Mouse (Mus musculus): ENCODE data around the gene Arrb2. TPM values are rescaled to one million over a fixed set of nuclear protein-coding genes. Genes with fewer than 3 reads are reported as not detected.
"Not testable (repeated sequence)": the region's sequence is repeated elsewhere in the genome, so short reads cannot be mapped to it uniquely, and the experiment has no call there.

Arrb2 gene
- polyA plus RNA-seq, 1 experiment from 2014 or later: 58.9 TPM

DNA sequence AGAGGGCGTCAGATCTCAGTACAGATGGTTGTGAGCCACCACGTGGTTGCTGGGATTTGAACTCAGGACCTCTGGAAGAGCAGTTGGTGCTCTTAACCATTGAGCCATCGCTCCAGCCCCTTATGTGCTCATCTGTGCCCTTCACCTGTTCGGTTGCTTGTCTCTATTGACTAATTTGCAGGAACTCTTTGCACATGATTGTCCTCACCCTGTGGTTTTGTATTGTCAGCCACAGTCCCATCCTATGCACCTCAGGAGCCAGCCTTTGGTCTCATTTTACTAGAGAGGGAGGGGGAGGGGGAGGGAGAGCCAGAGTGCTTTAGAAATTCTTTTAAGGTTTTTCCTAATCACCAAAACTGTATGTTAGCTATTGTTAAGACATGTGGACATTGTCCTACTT is 14.2 kb upstream of the Arrb2 start:
- H3K4me2 ChIP-seq (ENCODE audit: low read length): no peak overlapping the region
- no peaks in the 10 kb centered on the region for H3K9me3 ChIP-seq (replicated peaks; ENCODE audit: control insufficient read depth, low read length, poor library complexity, severe bottlenecking)
- 73% methylated on average over 4 of the region's 4 CpGs for WGBS
- H3K36me3 ChIP-seq (ENCODE audit: control insufficient read depth, insufficient read depth, low read length): no peaks in the 10 kb centered on the region
- no peak for ATAC-seq
- H3K27me3 ChIP-seq (ENCODE audit: control insufficient read depth, insufficient read depth, low read depth, low read length): no peaks in the 10 kb centered on the region
- H3K27ac ChIP-seq (ENCODE audit: low read length): no peak overlapping the region
- H3K9ac ChIP-seq (ENCODE audit: low read depth, low read length): no peak overlapping the region
- H3K4me1 ChIP-seq (ENCODE audit: control insufficient read depth, insufficient read depth, low read length): no peaks in the 10 kb centered on the region
- no peak overlapping the region for H3K4me3 ChIP-seq (ENCODE audit: low read depth, low read length)

- Histone ChIP-seq H3K9me3 (replicated peaks; ENCODE audit: control insufficient read depth, low read length, poor library complexity, severe bottlenecking) (no peaks in the 10 kb centered on the region), H3K4me3 (ENCODE audit: low read depth, low read length) (no peak overlapping the region), H3K27ac (ENCODE audit: low read length) (no peak overlapping the region), H3K4me2 (ENCODE audit: low read length) (no peak overlapping the region), H3K9ac (ENCODE audit: low read depth, low read length) (0 out of 2 replicates have a peak overlapping the region, but pooled peaks have one; percentile 10), H3K27me3 (ENCODE audit: control insufficient read depth, insufficient read depth, low read depth, low read length) (no peaks in the 10 kb centered on the region), H3K36me3 (ENCODE audit: control insufficient read depth, insufficient read depth, low read length) (no peaks in the 10 kb centered on the region), H3K4me1 (ENCODE audit: control insufficient read depth, insufficient read depth, low read length) (no peaks in the 10 kb centered on the region)
- 75% methylated on average over 5 of the region's 5 CpGs for WGBS
- ATAC-seq: no peak
These were observed 12.9 kb upstream of the Arrb2 start for GRCm38 (mm10) chr11:70419486-70419885.

DNA sequence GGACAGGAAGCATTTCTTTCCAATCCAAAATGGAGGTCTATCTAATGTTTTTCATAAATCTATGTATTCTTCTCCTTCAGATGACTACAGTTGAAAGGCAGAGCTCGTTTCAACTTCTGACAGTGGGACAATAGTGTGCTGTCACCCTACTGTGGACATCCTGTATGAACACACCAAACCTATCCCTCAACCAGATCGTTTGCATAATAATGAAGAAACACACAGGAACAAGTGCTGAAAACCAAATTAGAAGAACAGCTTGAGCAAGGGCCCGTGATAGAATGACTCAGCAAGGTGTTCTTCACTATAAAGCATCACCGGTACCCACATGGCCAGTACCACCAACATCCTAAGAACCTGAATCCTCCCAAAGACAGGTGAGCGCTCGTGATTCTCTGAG is 5.8 kb upstream of the Arrb2 start:
- not testable (repeated sequence) for H3K4me3 ChIP-seq (ENCODE audit: low read depth, low read length); H3K4me1 ChIP-seq (ENCODE audit: control insufficient read depth, insufficient read depth, low read length); H3K27ac ChIP-seq (ENCODE audit: low read length); H3K9me3 ChIP-seq (replicated peaks; ENCODE audit: control insufficient read depth, low read length, poor library complexity, severe bottlenecking); ATAC-seq; H3K4me2 ChIP-seq (ENCODE audit: low read length); H3K9ac ChIP-seq (ENCODE audit: low read depth, low read length); H3K27me3 ChIP-seq (ENCODE audit: control insufficient read depth, insufficient read depth, low read depth, low read length); H3K36me3 ChIP-seq (ENCODE audit: control insufficient read depth, insufficient read depth, low read length)
- 74% methylated on average over 6 of the region's 6 CpGs for WGBS

GRCm38 (mm10) chr11:70431574-70431973 is 861 bp upstream of the Arrb2 start:
- peaks cover 30% of the 10 kb centered on the region for H3K4me1 ChIP-seq (ENCODE audit: control insufficient read depth, insufficient read depth, low read length)
- no peaks in the 10 kb centered on the region for H3K9me3 ChIP-seq (replicated peaks; ENCODE audit: control insufficient read depth, low read length, poor library complexity, severe bottlenecking)
- 24% methylated on average over 5 of the region's 5 CpGs for WGBS
- peak overlapping the region; percentile 78 for H3K4me2 ChIP-seq (ENCODE audit: low read length)
- H3K27ac ChIP-seq (ENCODE audit: low read length): peak overlapping the region; percentile 91
- peaks cover 7% of the 10 kb centered on the region for H3K36me3 ChIP-seq (ENCODE audit: control insufficient read depth, insufficient read depth, low read length)
- ATAC-seq: no peak
- H3K27me3 ChIP-seq (ENCODE audit: control insufficient read depth, insufficient read depth, low read depth, low read length): no peaks in the 10 kb centered on the region
- 0 out of 2 replicates have a peak overlapping the region, but pooled peaks have one; percentile 48 for H3K9ac ChIP-seq (ENCODE audit: low read depth, low read length)
- peak overlapping the region; percentile 73 for H3K4me3 ChIP-seq (ENCODE audit: low read depth, low read length)

DNA sequence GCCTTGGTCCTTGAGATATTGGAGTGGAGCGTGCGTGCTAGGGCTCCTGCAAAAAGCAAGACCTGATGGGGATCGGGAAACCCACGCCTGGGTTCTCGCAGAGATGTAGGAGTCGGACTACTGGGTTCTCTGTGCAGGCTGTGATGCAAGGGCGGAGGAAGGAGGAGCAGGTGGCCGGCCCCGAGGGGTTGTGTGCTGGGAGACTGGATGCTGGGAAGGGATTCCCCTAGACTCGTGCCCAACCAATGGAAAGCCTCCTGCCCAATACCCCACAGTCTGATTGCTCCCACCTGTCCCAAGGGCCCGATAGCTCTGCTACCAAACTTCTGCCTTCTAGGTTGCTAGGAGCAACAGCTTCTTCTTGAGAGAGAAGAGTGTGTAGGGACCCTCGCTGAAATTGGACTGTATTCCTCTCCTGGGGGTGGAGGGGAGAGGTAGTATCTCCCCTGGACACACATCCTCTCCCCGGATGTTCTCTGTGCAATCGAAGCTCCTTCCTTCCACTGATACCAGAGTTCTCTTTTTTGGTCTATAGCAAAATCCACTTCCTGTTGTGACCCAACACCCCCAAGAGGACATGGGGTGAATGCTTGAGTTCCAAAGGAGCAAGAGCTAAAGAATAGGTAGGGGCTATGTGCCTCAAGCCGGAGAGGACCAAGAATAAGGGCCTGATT is 597 bp downstream of the Arrb2 start:
- Histone ChIP-seq H3K9ac (ENCODE audit: low read depth, low read length) (peak overlapping the region; percentile 94), H3K9me3 (replicated peaks; ENCODE audit: control insufficient read depth, low read length, poor library complexity, severe bottlenecking) (no peaks in the 10 kb centered on the region), H3K36me3 (ENCODE audit: control insufficient read depth, insufficient read depth, low read length) (peaks cover 13% of the 10 kb centered on the region), H3K4me3 (ENCODE audit: low read depth, low read length) (peak overlapping the region; percentile 73), H3K27ac (ENCODE audit: low read length) (peak overlapping the region; percentile 91), H3K27me3 (ENCODE audit: control insufficient read depth, insufficient read depth, low read depth, low read length) (no peaks in the 10 kb centered on the region), H3K4me1 (ENCODE audit: control insufficient read depth, insufficient read depth, low read length) (peaks cover 30% of the 10 kb centered on the region), H3K4me2 (ENCODE audit: low read length) (peak overlapping the region; percentile 78)
- ATAC-seq: peak; percentile 44
- 5% methylated on average over 15 of the region's 15 CpGs for WGBS

DNA sequence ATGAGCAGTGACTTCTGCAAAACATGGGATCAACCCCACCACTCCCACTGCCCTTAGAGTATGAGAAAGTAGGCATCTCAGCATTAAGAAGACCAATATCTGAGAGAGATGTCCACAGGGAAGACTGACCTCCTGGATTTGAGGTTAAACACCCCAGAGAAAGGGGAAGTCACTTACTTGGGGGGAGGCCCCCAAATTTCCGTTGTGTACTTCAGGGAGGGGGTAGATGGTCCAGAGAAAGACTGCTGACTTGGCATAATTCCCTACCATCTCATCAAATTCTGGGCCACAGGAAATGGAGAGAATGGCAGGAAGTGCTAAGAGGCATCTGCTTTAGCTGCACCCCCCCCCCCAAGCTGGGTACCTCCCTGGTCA is 1.1 kb downstream of the Arrb2 start:
- H3K4me3 ChIP-seq (ENCODE audit: low read depth, low read length): peak overlapping the region; percentile 73
- H3K9me3 ChIP-seq (replicated peaks; ENCODE audit: control insufficient read depth, low read length, poor library complexity, severe bottlenecking): no peaks in the 10 kb centered on the region
- H3K4me2 ChIP-seq (ENCODE audit: low read length): peak overlapping the region; percentile 78
- ATAC-seq: no peak
- H3K4me1 ChIP-seq (ENCODE audit: control insufficient read depth, insufficient read depth, low read length): peaks cover 30% of the 10 kb centered on the region
- H3K27ac ChIP-seq (ENCODE audit: low read length): no peak overlapping the region; the same call in 1 of the 2 replicates
- no peaks in the 10 kb centered on the region for H3K27me3 ChIP-seq (ENCODE audit: control insufficient read depth, insufficient read depth, low read depth, low read length)
- 54% methylated on average over 1 of the region's 1 CpGs for WGBS
- peak overlapping the region; percentile 94 for H3K9ac ChIP-seq (ENCODE audit: low read depth, low read length)
- H3K36me3 ChIP-seq (ENCODE audit: control insufficient read depth, insufficient read depth, low read length): peaks cover 18% of the 10 kb centered on the region

DNA sequence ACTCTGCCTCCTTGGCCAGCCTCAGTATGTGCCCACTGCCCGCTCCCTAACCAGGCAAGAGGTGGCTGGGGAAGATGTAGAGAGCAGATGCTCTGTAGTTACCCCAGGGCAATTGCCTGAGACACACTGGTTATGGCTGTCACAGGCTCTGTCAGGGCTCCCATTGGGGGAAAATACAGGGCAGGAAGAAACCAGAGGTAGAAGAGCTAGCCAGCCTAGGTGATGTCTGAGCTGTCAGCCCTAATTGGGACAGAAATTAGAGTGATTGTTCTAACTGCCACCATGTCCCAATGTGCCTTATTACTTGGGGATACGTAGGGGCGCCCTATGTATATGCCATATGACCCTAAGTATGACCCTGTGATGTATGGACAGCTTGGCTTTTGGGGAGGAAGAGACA is 1.5 kb downstream of the Arrb2 start:
- no peak overlapping the region; the same call in 1 of the 2 replicates for H3K9ac ChIP-seq (ENCODE audit: low read depth, low read length)
- no peak for ATAC-seq
- H3K4me3 ChIP-seq (ENCODE audit: low read depth, low read length): no peak overlapping the region

GRCm38 (mm10) chr11:70435476-70435875 is 3.0 kb downstream of the Arrb2 start:
- Histone ChIP-seq H3K36me3 (ENCODE audit: control insufficient read depth, insufficient read depth, low read length) (peaks cover 35% of the 10 kb centered on the region), H3K4me3 (ENCODE audit: low read depth, low read length) (no peak overlapping the region), H3K27ac (ENCODE audit: low read length) (no peak overlapping the region), H3K9me3 (replicated peaks; ENCODE audit: control insufficient read depth, low read length, poor library complexity, severe bottlenecking) (no peaks in the 10 kb centered on the region), H3K9ac (ENCODE audit: low read depth, low read length) (no peak overlapping the region), H3K4me2 (ENCODE audit: low read length) (no peak overlapping the region), H3K27me3 (ENCODE audit: control insufficient read depth, insufficient read depth, low read depth, low read length) (no peaks in the 10 kb centered on the region), H3K4me1 (ENCODE audit: control insufficient read depth, insufficient read depth, low read length) (peaks cover 30% of the 10 kb centered on the region)
- ATAC-seq: no peak
- 77% methylated on average over 5 of the region's 5 CpGs for WGBS

More for the DNA sequence above, 1.5 kb downstream of the Arrb2 start:
- Histone ChIP-seq H3K27ac (ENCODE audit: low read length) (no peak overlapping the region), H3K4me2 (ENCODE audit: low read length) (peak overlapping the region; percentile 78), H3K9me3 (replicated peaks; ENCODE audit: control insufficient read depth, low read length, poor library complexity, severe bottlenecking) (no peaks in the 10 kb centered on the region), H3K36me3 (ENCODE audit: control insufficient read depth, insufficient read depth, low read length) (peaks cover 22% of the 10 kb centered on the region), H3K4me1 (ENCODE audit: control insufficient read depth, insufficient read depth, low read length) (peaks cover 30% of the 10 kb centered on the region), H3K27me3 (ENCODE audit: control insufficient read depth, insufficient read depth, low read depth, low read length) (no peaks in the 10 kb centered on the region)
- WGBS: 96% methylated on average over 3 of the region's 3 CpGs

GRCm38 (mm10) chr11:70437426-70437825 is 5.0 kb downstream of the Arrb2 start:
- Histone ChIP-seq H3K4me3 (ENCODE audit: low read depth, low read length) (no peak overlapping the region), H3K36me3 (ENCODE audit: control insufficient read depth, insufficient read depth, low read length) (peaks cover 43% of the 10 kb centered on the region), H3K9ac (ENCODE audit: low read depth, low read length) (no peak overlapping the region), H3K27me3 (ENCODE audit: control insufficient read depth, insufficient read depth, low read depth, low read length) (no peaks in the 10 kb centered on the region), H3K9me3 (replicated peaks; ENCODE audit: control insufficient read depth, low read length, poor library complexity, severe bottlenecking) (no peaks in the 10 kb centered on the region), H3K4me2 (ENCODE audit: low read length) (no peak overlapping the region), H3K27ac (ENCODE audit: low read length) (no peak overlapping the region), H3K4me1 (ENCODE audit: control insufficient read depth, insufficient read depth, low read length) (peaks cover 21% of the 10 kb centered on the region)
- no peak for ATAC-seq
- WGBS: 92% methylated on average over 6 of the region's 6 CpGs

Measured in midbrain, embryonic 16.5 days (tissue).